Mouse (Mus musculus) forelimb bud, embryonic 11.5 days (tissue): ENCODE results near the gene Paqr8.

Experiments
- DNase-seq: peaks from one replicate; pipeline ENCODE4 v3.0.0-alpha.2; 2012; ENCODE audit warnings: low read depth, low spot score

Gene Paqr8

GRCm38 (mm10) chr1:20969642-20970041 lies 79.2 kb downstream of the Paqr8 start:
- DNase-seq = no peak

GRCm38 (mm10) chr1:20973389-20973788 lies 83.0 kb downstream of the Paqr8 start:
- no peak for DNase-seq

DNA sequence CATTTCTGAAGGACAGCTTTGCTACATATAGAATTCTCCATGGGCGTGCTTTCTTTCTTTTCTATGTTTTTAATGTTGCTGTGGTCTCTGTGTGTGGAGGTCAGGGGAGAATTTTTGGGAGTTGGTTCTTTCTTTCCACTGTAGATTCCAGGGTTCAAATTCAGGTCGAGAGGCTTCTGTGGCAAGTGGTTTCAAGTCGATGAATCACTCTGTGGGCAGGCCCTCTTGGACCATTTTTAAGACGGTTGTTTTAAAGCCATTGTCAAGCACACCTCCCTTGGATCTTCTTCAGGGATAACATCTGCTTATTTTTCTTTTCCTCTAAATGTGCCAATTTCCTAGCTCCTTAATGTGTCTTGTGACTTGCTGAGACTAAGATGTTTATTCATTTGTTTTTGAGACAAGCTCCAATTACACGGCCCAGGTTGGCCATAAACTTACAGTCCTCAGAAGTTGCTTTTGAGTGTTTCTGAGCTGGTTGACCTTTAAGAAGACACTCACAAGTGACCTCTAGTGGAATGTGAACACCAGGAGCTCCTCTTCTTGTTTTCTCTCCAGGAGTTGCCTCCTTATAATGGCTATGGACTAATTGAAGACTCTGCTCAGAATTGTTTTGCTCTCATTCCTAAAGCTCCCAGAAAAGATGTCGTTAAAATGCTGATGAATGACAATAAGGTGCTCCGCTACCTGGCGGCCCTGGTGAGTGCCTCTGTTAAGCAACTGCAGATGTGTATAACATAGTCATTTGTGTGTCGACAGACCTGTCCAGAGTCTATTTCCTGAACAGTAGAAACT lies 84.1 kb downstream of the Paqr8 start:
- no peak for DNase-seq

DNA sequence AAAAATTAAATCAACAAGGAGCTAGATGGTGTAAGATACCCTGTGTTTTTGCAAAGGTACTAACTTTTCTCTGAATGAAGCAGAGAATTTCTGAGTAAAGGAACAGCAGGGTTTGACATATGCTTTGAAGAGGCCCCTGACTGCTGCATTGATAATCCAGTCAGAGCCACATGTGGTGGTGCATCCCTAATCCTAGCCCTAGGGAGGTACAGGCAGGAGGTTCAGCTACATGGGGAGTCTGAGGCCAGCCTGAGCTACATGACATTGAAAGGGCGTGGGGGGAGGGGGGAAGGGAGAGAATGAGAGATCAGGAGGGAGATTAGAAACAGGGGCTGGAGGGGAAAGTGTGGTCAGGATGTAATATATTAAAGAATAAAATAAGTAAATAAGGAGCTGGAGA lies 90.1 kb downstream of the Paqr8 start:
- DNase-seq = no peak

DNA sequence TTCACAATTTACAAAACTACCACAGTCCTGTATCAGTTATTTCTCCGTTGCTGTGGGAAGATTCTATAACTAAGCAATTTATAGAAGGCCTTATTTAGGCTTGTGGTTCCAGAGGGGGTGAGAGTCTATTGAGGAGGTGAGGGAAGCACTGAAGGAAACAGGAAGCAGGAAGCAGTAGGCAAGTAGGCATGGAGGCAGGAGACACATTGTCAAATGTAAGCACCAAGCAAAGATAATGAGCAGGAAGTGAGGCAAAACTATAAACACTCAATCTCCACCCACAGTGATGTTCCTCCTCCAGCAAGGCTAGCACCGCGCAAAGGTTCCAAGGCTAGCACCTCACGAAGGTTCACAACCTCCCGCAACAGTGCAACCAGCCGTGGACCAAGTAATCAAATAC lies 91.4 kb downstream of the Paqr8 start:
- DNase-seq = no peak

GRCm38 (mm10) chr1:20984103-20984502 lies 93.7 kb downstream of the Paqr8 start:
- no peak for DNase-seq

DNA sequence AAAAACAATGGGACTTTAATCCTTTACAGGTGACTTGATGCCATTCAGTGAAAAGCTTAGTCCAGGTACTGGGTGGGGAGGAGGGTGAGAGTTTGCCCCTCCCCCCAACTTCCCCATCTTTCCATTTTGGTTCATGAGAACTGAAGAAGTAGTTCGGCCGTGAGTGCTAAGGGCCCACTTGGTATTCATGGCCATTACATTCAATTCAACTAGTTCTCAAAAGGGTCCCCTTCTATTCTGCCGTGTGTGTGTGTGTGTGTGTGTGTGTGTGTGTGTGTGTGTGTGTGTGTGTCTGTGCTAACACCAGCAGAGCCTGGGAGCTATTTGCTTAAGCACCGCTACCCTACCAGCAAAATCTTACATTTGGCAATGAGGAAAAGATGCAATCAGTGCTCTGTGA lies 94.2 kb downstream of the Paqr8 start:
- no peak for DNase-seq

GRCm38 (mm10) chr1:20986378-20987056 lies 96.1 kb downstream of the Paqr8 start:
- no peak for DNase-seq
